Mouse (Mus musculus) B cell, adult 67 days (primary cell): ENCODE results near the gene Grhpr. TPM values are rescaled to one million over a fixed set of nuclear protein-coding genes. Genes with fewer than 3 reads are reported as not detected.

Experiments used
- total RNA-seq, 2 experiments: library from RNA; stranded (reverse); gene quantifications; 4 replicates each; pipeline ENCODE4 v1.2.4; 2023

Grhpr gene
- 10 to 100 TPM; 21.4 to 27.3 TPM for total RNA-seq

DNA sequence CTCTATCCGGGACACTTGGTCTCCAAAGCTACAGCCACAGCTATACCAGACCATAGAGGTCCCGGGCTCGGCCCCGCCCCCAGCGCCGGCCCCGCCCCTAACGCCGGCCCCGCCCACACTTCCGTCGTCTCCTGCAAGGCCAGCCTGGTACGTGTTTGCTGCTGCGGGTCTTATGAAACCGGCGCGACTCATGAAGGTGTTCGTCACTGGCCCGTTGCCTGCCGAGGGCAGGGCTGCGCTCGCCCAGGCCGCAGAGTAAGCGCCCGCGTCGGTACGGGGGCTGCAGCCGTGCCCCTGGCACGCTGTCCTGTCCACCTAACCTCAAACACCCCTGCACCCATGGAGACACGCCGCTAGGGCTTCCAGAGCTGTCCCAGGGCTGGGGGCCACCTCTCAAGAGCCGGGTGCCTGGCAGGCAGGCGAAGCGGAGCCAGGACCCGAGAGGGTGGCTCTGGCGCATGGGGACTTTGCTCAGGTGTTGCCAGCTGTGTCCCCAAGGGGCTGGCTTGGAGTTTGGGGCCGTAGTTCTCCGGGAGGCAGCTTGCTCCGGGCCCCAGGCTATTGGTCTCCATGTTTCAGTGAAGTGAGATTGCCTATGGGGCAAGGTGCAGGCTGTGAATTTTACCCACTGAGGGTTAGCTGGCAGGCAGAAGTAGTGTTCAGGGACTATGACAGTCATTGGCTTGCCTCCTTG, at the start of gene Grhpr:
TSS of gene Grhpr (plus strand) at position 116 of the 694 bp plus-strand sequence.

DNA sequence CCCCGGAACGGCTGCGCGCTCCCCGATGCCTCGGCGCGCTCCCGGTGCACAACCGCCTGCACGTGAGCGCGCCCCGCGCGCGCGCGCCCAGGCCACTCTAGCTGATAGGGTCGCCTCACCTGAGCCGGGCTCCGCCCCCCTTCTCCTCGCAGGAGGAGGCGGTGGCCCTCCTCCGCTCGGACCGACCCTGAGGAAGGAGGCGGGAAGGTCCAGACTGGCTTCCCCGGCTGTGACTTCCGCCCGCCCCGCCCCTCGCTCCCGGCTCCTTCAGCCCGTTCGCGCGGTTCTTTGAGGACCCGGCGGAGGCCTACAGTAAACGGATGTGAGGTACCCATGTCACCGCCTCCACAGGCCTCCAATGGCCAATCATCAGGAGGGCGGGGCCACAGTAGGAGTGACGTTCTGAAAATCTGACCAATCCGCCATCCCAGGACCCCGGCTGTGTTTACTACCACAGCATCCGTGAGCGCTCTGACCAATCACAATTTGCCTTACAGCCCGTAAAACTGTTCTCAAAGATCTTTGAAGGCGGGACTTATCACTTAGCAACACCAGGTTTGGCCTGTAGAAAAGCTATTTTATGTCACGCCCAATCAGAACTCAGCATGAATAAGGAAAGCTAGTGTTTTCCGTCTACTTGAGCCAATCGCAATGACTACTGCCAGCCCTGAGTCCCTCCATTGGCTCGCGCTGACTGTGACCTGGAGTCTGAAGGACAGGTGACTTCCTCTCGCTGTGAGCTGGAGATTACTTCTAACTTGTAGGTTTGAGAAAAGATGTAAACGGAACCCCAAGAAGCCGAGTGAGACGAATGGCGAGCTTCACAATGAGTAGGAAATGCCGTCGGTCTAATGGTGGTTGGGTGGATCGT, 31.1 kb downstream of the Grhpr start, which contains the start of gene Zbtb5:
TSS of gene Zbtb5 (minus strand) at position 308 of the 871 bp plus-strand sequence.

DNA sequence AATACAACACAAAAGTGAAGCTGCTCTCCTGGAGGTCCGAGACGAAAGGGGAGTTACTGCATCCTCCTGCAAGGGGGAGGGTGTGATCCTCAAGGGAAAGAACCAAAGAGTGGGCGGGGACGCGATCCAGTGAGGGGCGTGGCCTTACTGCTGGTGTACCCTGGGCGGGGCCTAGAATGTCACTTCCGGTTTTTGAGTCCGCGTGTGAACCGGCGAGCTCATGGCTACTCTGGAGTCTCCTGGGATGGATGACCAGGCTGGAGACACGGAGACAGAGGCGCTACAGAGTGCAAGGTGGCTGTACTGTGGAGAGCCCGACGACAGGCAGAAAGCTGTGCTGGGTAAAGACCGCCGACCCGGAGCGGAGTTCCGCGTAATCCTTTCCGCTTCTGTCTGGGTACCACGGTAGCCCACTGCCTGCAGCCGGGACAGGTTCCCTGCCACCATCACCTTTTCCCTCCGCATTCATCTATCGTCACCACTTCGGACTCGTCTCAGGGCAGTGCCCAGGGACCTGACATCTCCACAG, 37.3 kb downstream of the Grhpr start, which contains the start of gene Polr1e:
TSS of gene Polr1e (plus strand) at position 132 of the 529 bp plus-strand sequence.

Other genes starting within 250 kb of the Grhpr start
- gene Zcchc7, start 225.5 kb upstream of the Grhpr start, total RNA-seq = 100 to 1,000 TPM; 170 to 184 TPM
- 10 to 100 TPM; 19.8 to 22.1 TPM for gene Zbtb5, start 31.0 kb downstream of the Grhpr start, total RNA-seq
- 10 to 100 TPM; 28.3 to 31.0 TPM for gene Polr1e, start 37.2 kb downstream of the Grhpr start, total RNA-seq
- gene Fbxo10, start 103.2 kb downstream of the Grhpr start, total RNA-seq = 1 to 10 TPM; 2.0 to 2.4 TPM
- 10 to 100 TPM; 38.7 to 50.1 TPM for gene Tomm5, start 126.7 kb downstream of the Grhpr start, total RNA-seq
- gene Frmpd1, start 203.5 kb downstream of the Grhpr start, total RNA-seq = not detected